Mouse (Mus musculus): ENCODE data around the gene Acsl5. TPM values are rescaled to one million over a fixed set of nuclear protein-coding genes. Genes with fewer than 3 reads are reported as not detected.
A peak's percentile ranks its signal among the peaks of the same experiment; 100 is the strongest.

The Acsl5 gene
- polyA plus RNA-seq, 1 experiment: 10.5 TPM

DNA sequence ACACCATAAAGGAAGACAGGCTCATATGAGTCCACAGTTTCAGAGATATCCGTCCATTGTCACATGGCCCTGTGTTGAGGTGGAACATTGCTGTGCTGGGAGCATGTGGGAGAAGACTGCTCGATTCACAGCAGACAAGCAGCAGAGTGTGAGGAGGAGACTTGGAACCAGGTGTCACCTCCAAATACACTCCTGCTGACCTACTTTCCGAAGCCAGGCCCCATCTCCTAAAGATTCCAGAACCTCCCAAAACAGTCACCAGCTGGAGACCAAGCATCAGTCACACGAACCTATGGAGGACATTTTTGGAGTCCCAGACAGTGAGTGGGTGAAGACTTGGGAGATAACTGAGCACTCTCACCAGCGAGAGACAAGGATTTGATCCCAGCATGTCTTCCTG lies 15.2 kb upstream of the Acsl5 start:
- WGBS: 86% methylated on average over 5 of the region's 5 CpGs

GRCm38 (mm10) chr19:55239766-55240426 lies 11.8 kb upstream of the Acsl5 start:
- Histone ChIP-seq H3K27ac (ENCODE audit: insufficient read depth, low read length) (no peak overlapping the region), H3K4me3 (ENCODE audit: extremely low read depth, insufficient read depth, insufficient read length) (no peak overlapping the region), H3K4me1 (ENCODE audit: control insufficient read depth, insufficient read depth, insufficient read length) (no peaks in the 10 kb centered on the region), H3K36me3 (ENCODE audit: control insufficient read depth, insufficient read depth, low read length) (no peaks in the 10 kb centered on the region), H3K27me3 (ENCODE audit: control insufficient read depth, insufficient read depth, low read length) (no peaks in the 10 kb centered on the region)
- DNase-seq (ENCODE audit: low read depth in 1 of 2, low spot score in 2 of 2): no peak
- 58% methylated on average over 6 of the region's 6 CpGs for WGBS
- no peak for TF ChIP-seq POLR2A (IDR thresholded peaks at IDR 0.05; ENCODE audit: low read depth, low read length)
- no peak for TF ChIP-seq CTCF (IDR thresholded peaks at IDR 0.05; ENCODE audit: extremely low read depth, insufficient read depth, insufficient read length, insufficient replicate concordance)

More for the DNA sequence above, 15.2 kb upstream of the Acsl5 start:
- no peaks in the 10 kb centered on the region for H3K4me1 ChIP-seq (ENCODE audit: control insufficient read depth, insufficient read depth, insufficient read length)
- H3K36me3 ChIP-seq (ENCODE audit: control insufficient read depth, insufficient read depth, low read length): no peaks in the 10 kb centered on the region
- no peak for DNase-seq (ENCODE audit: low read depth in 1 of 2, low spot score in 2 of 2)
- no peak overlapping the region for H3K4me3 ChIP-seq (ENCODE audit: extremely low read depth, insufficient read depth, insufficient read length)
- TF ChIP-seq CTCF (IDR thresholded peaks at IDR 0.05; ENCODE audit: extremely low read depth, insufficient read depth, insufficient read length, insufficient replicate concordance): no peak
- TF ChIP-seq POLR2A (IDR thresholded peaks at IDR 0.05; ENCODE audit: low read depth, low read length): no peak
- no peaks in the 10 kb centered on the region for H3K27me3 ChIP-seq (ENCODE audit: control insufficient read depth, insufficient read depth, low read length)
- H3K27ac ChIP-seq (ENCODE audit: insufficient read depth, low read length): no peak overlapping the region

- H3K27ac ChIP-seq (ENCODE audit: insufficient read depth, low read length): no peak within 1 kb of the TSS
- WGBS: 87% methylated on average over 6 of the region's 6 CpGs
- TF ChIP-seq POLR2A (IDR thresholded peaks at IDR 0.05; ENCODE audit: low read depth, low read length): no peak
- no peak for TF ChIP-seq CTCF (IDR thresholded peaks at IDR 0.05; ENCODE audit: extremely low read depth, insufficient read depth, insufficient read length, insufficient replicate concordance)
- no peak for DNase-seq (ENCODE audit: low read depth in 1 of 2, low spot score in 2 of 2)
- no peaks in the 10 kb centered on the region for H3K27me3 ChIP-seq (ENCODE audit: control insufficient read depth, insufficient read depth, low read length)
- H3K4me1 ChIP-seq (ENCODE audit: control insufficient read depth, insufficient read depth, insufficient read length): no peaks in the 10 kb centered on the region
- no peak within 1 kb of the TSS for H3K4me3 ChIP-seq (ENCODE audit: extremely low read depth, insufficient read depth, insufficient read length)
- no peaks in the 10 kb centered on the region for H3K36me3 ChIP-seq (ENCODE audit: control insufficient read depth, insufficient read depth, low read length)
Measured at GRCm38 (mm10) chr19:55241186-55241645, 10.5 kb upstream of the Acsl5 start, which contains the start of gene Gucy2g. TSS of gene Gucy2g (minus strand) at chr19:55241236.

DNA sequence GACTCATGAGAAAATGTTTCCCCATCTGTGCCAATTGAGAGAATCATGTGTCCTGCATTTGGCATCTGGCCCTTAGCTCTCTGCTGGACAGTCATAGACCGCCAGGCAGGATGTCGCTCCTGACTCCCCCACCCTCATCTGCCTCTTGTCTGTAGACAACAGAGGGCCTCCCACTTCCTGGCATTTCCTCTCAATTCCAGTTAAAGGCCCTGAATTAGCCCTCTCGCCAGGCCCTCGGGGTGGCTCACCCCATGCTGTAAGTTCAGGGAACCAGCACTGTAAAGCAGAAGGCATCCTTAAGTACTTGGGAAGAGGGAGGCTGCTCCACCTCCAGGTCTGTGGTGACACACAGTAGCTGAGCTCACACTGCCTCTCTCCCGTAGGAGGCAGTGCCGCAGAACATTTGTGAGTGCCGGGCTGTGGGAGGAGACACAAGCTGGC lies 6.9 kb upstream of the Acsl5 start:
- no peaks in the 10 kb centered on the region for H3K36me3 ChIP-seq (ENCODE audit: control insufficient read depth, insufficient read depth, low read length)
- no peaks in the 10 kb centered on the region for H3K27me3 ChIP-seq (ENCODE audit: control insufficient read depth, insufficient read depth, low read length)
- no peaks in the 10 kb centered on the region for H3K4me1 ChIP-seq (ENCODE audit: control insufficient read depth, insufficient read depth, insufficient read length)
- WGBS: 54% methylated on average over 7 of the region's 7 CpGs
- H3K27ac ChIP-seq (ENCODE audit: insufficient read depth, low read length): peak overlapping the region; percentile 49; the same call in 1 of the 2 replicates
- TF ChIP-seq POLR2A (IDR thresholded peaks at IDR 0.05; ENCODE audit: low read depth, low read length) (no peak), CTCF (IDR thresholded peaks at IDR 0.05; ENCODE audit: extremely low read depth, insufficient read depth, insufficient read length, insufficient replicate concordance) (no peak)
- DNase-seq (ENCODE audit: low read depth in 1 of 2, low spot score in 2 of 2): peak in 1 of 2 experiments; percentile 7
- no peak overlapping the region for H3K4me3 ChIP-seq (ENCODE audit: extremely low read depth, insufficient read depth, insufficient read length)

GRCm38 (mm10) chr19:55247563-55247962 lies 4.2 kb upstream of the Acsl5 start:
- WGBS: 91% methylated on average over 5 of the region's 5 CpGs
- no peak for DNase-seq (ENCODE audit: low read depth in 1 of 2, low spot score in 2 of 2)
- H3K4me3 ChIP-seq (ENCODE audit: extremely low read depth, insufficient read depth, insufficient read length): no peak overlapping the region
- no peaks in the 10 kb centered on the region for H3K36me3 ChIP-seq (ENCODE audit: control insufficient read depth, insufficient read depth, low read length)
- TF ChIP-seq CTCF (IDR thresholded peaks at IDR 0.05; ENCODE audit: extremely low read depth, insufficient read depth, insufficient read length, insufficient replicate concordance): no peak
- TF ChIP-seq POLR2A (IDR thresholded peaks at IDR 0.05; ENCODE audit: low read depth, low read length): no peak
- H3K4me1 ChIP-seq (ENCODE audit: control insufficient read depth, insufficient read depth, insufficient read length): peaks cover 3% of the 10 kb centered on the region; the same call in 1 of the 2 replicates
- no peaks in the 10 kb centered on the region for H3K27me3 ChIP-seq (ENCODE audit: control insufficient read depth, insufficient read depth, low read length)
- no peak overlapping the region for H3K27ac ChIP-seq (ENCODE audit: insufficient read depth, low read length)

DNA sequence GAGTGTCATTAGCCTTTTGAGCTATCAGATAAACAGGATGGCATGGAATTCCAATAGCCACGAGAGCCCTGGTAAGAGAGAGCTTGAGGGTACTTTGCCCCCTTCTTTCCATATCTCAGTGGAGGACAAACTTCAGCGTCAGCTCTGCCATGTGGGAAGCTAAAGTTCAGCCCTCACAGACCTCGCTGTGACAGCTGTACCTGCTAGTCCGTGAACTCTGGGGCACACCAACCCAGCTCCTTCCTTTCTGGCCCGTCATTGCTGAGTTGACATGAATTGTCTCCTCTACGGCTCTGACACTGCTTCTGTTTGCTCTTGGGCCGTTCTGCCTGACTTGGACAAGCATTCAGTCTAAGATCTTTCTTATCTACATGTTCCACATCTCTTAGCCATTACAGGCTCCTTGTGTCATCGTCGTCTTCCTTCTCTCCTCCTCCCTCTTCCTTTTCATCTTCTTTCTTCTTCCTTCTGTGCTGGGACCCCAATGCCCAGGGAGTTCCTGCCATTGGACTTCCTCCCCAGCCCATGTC lies 3.7 kb upstream of the Acsl5 start:
- Histone ChIP-seq H3K4me3 (ENCODE audit: extremely low read depth, insufficient read depth, insufficient read length) (no peak overlapping the region), H3K4me1 (ENCODE audit: control insufficient read depth, insufficient read depth, insufficient read length) (peaks cover 3% of the 10 kb centered on the region; the same call in 1 of the 2 replicates), H3K27me3 (ENCODE audit: control insufficient read depth, insufficient read depth, low read length) (no peaks in the 10 kb centered on the region), H3K27ac (ENCODE audit: insufficient read depth, low read length) (no peak overlapping the region), H3K36me3 (ENCODE audit: control insufficient read depth, insufficient read depth, low read length) (no peaks in the 10 kb centered on the region)
- TF ChIP-seq POLR2A (IDR thresholded peaks at IDR 0.05; ENCODE audit: low read depth, low read length): no peak
- no peak for TF ChIP-seq CTCF (IDR thresholded peaks at IDR 0.05; ENCODE audit: extremely low read depth, insufficient read depth, insufficient read length, insufficient replicate concordance)
- no peak for DNase-seq (ENCODE audit: low read depth in 1 of 2, low spot score in 2 of 2)
- WGBS: 48% methylated on average over 9 of the region's 9 CpGs

DNA sequence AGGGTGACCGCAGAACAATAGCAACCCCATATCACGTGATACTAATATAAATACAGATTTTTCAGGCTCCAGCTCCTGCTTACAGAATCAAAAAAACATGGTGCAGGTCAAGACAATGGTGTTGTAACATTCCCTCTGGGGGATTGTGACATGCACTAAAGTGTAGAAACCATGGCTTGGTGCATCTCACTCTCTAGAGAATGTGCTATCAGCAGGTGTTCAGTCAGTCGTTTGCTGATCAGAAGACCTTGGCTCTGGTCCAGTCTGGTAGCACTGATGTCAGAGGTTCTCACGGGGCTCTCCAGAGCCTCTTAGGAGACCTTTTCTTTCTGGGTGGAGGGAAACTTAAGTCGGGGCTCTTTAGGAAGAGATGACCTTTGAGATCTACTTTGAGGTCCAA lies 1.3 kb upstream of the Acsl5 start:
- no peak overlapping the region for H3K27ac ChIP-seq (ENCODE audit: insufficient read depth, low read length)
- 77% methylated on average over 5 of the region's 5 CpGs for WGBS
- no peaks in the 10 kb centered on the region for H3K27me3 ChIP-seq (ENCODE audit: control insufficient read depth, insufficient read depth, low read length)
- H3K36me3 ChIP-seq (ENCODE audit: control insufficient read depth, insufficient read depth, low read length): no peaks in the 10 kb centered on the region
- DNase-seq (ENCODE audit: low read depth in 1 of 2, low spot score in 2 of 2): no peak
- no peak overlapping the region for H3K4me3 ChIP-seq (ENCODE audit: extremely low read depth, insufficient read depth, insufficient read length)
- TF ChIP-seq POLR2A (IDR thresholded peaks at IDR 0.05; ENCODE audit: low read depth, low read length) (no peak), CTCF (IDR thresholded peaks at IDR 0.05; ENCODE audit: extremely low read depth, insufficient read depth, insufficient read length, insufficient replicate concordance) (no peak)
- peaks cover 3% of the 10 kb centered on the region; the same call in 1 of the 2 replicates for H3K4me1 ChIP-seq (ENCODE audit: control insufficient read depth, insufficient read depth, insufficient read length)
